1 mouse cellular context compared by ENCODE assay signal in the genomic region with DNA sequence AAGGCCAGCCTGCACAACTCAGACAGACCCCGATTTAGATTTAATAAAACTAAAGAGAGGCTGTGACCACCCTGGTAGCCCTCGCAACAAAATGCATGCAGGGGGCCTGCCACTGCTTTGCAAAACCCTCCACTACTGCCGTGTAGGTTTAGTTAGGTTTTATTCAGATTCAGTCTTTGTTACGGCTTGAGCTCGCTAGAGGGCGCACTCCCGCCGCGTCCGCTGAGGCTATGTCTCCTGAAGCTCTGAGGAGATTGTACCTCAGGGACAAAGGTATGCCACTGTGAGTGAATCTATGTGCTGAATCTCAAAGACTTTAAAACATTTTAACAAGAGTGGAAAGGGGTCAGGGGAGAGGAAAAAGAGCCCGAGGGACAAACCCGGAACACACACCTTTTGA.
A peak's percentile ranks its signal among the peaks of the same experiment; 100 is the strongest.
TF ChIP-seq lines count a peak whose summit lies in the region.

No protein-coding gene starts in this region.

TF ChIP-seq in MEL, 35 proteins besides CTCF, POLR2A, EP300 and RAD21:
- TF ChIP-seq SMC3 (IDR thresholded peaks at IDR 0.05; ENCODE audit: low read depth, low read length), result peak; percentile 15; the same call in 1 of the 2 replicates
- no peak for TF ChIP-seq GABPA (IDR thresholded peaks at IDR 0.05; ENCODE audit: low read depth, low read length)
